Mouse (Mus musculus) limb, embryonic 12.5 days (tissue): ENCODE measurements around the gene Btbd2. TPM values are rescaled to one million over a fixed set of nuclear protein-coding genes. Genes with fewer than 3 reads are reported as not detected.

Source experiments
- ATAC-seq: fragments of 200-750 bp; cut with Nextera tagmentation; 2 replicates; pipeline ENCODE4 v1.8.0; 2017; ENCODE audit warnings: low read depth, moderate TSS enrichment; ENCODE audit not compliant: insufficient number of reproducible peaks, insufficient read depth, low FRiP score, low TSS enrichment
- H3K27ac ChIP-seq: fragments of 300-500 bp; sonication (generic); 2 replicates; pipeline ENCODE4 v1.5.1; 2016; ENCODE audit warnings: mild to moderate bottlenecking, moderate library complexity
- H3K27me3 ChIP-seq: fragments of 300-500 bp; sonication (generic); 2 replicates; pipeline ENCODE4 v1.6.1; 2016; ENCODE audit warnings: mild to moderate bottlenecking, moderate library complexity
- H3K36me3 ChIP-seq: fragments of 300-500 bp; sonication (generic); 2 replicates; pipeline ENCODE4 v1.6.1; 2016; ENCODE audit warnings: mild to moderate bottlenecking, moderate library complexity
- H3K4me1 ChIP-seq: fragments of 300-500 bp; sonication (generic); replicated peaks from 2 replicates; pipeline ENCODE4 v1.6.1; 2016
- H3K4me2 ChIP-seq: fragments of 300-500 bp; sonication (generic); 2 replicates; pipeline ENCODE4 v1.6.1; 2016; ENCODE audit warnings: mild to moderate bottlenecking, moderate library complexity
- H3K4me3 ChIP-seq: fragments of 300-500 bp; sonication (generic); replicated peaks from 2 replicates; pipeline ENCODE4 v1.5.1; 2016; ENCODE audit warnings: mild to moderate bottlenecking
- H3K9ac ChIP-seq: fragments of 300-500 bp; sonication (generic); replicated peaks from 2 replicates; pipeline ENCODE4 v1.6.1; 2016; ENCODE audit warnings: mild to moderate bottlenecking, moderate library complexity
- H3K9me3 ChIP-seq: fragments of 300-500 bp; sonication (generic); 2 replicates; pipeline ENCODE4 v1.6.1; 2016; ENCODE audit warnings: mild to moderate bottlenecking, moderate library complexity
- WGBS: fragments of 180-500 bp; shearing (Covaris S2); methylation state at CpG from one replicate; pipeline ENCODE4 v1.1.7; 2016; 5-methylcytosine and 5-hydroxymethylcytosine counted together
- polyA plus RNA-seq: library from polyadenylated mRNA; unstranded; fragments of >200 nt; fragmentation: Nextera tagmentation; extraction: Ambion mirVana; gene quantifications from 2 replicates; pipeline ENCODE4 v1.2.1, GENCODE M21; 2016

Btbd2 gene
- polyA plus RNA-seq, 1 experiment from 2014 or later: 95.8 TPM

DNA sequence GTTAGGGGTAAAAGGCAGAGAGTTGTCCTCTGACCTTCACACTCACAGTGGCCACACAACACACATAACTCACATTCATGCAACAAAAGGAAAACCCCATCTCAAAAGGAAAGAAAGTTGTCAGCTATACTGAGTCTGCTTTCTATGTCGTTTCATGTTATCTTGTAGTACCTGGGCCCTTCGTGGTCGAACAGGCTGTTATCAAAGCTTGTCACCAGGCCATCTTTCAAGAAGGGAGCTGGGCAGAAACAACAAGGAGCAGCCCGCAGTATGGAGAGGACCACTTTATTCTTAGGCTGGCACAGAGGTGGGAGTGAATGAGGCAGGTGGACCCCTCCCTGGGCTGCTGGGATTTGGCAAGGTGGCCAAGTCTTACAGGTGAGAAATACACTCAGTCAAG is 28.1 kb upstream of the Btbd2 start:
- Histone ChIP-seq H3K27ac (no peak overlapping the region), H3K36me3 (peaks cover 60% of the 10 kb centered on the region), H3K4me3 (no peak overlapping the region)

DNA sequence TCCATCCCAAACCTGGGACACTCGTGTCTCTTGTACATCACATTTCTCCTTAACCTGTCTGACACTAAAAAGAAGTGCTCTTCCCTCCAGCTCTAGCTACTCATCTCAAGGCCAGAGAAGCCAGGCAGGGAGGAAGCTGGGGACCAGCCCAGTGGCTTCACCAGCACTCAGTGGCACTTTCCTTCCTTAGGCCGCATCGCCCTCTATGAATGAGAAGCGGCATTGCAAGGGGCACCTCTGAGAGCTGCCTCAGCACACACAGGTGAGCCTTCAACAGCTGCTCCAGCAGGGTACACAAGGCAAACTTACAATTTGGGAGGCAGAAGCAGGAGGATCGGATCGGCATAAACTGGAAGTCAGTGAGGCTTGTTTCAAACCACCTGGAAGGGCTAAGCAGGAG is 27.3 kb upstream of the Btbd2 start:
- Histone ChIP-seq H3K9ac (no peak overlapping the region), H3K4me3 (no peak overlapping the region), H3K36me3 (peaks cover 52% of the 10 kb centered on the region), H3K9me3 (no peaks in the 10 kb centered on the region), H3K27ac (no peak overlapping the region), H3K27me3 (no peaks in the 10 kb centered on the region), H3K4me2 (no peak overlapping the region), H3K4me1 (peaks cover 2% of the 10 kb centered on the region; the same call in 1 of the 2 replicates)
- no peak for ATAC-seq
- WGBS: 51% methylated on average over 6 of the region's 6 CpGs

More for the DNA sequence above, 28.1 kb upstream of the Btbd2 start:
- no peaks in the 10 kb centered on the region for H3K27me3 ChIP-seq
- no peak overlapping the region for H3K9ac ChIP-seq
- H3K4me2 ChIP-seq: no peak overlapping the region
- no peak for ATAC-seq
- no peaks in the 10 kb centered on the region for H3K9me3 ChIP-seq
- H3K4me1 ChIP-seq: no peaks in the 10 kb centered on the region
- WGBS: 87% methylated on average over 4 of the region's 4 CpGs

DNA sequence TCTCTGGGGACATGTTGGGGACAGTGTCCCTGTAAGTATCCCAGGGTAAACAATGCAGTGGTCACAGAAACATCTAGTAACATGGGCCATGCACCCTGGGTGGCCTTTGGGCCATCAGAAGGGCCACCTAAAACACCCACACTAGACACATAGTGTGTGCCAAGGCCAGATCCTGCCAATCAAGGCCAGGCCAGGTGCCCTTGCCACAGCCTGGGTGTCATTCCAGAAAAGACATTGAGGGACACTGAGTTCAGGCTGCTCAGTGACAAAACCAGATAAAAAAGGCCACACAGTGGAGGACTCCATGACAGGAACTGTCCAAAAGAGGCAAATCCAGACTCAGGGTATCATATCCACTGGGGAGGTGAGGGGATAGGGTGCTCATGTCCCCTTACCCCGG is 26.8 kb upstream of the Btbd2 start:
- H3K27ac ChIP-seq: no peak overlapping the region
- H3K27me3 ChIP-seq: no peaks in the 10 kb centered on the region
- no peak overlapping the region for H3K9ac ChIP-seq
- H3K36me3 ChIP-seq: peaks cover 49% of the 10 kb centered on the region
- no peak overlapping the region for H3K4me3 ChIP-seq
- H3K4me2 ChIP-seq: no peak overlapping the region
- WGBS: 93% methylated on average over 1 of the region's 1 CpGs
- H3K4me1 ChIP-seq: peaks cover 8% of the 10 kb centered on the region
- no peaks in the 10 kb centered on the region for H3K9me3 ChIP-seq
- no peak for ATAC-seq

DNA sequence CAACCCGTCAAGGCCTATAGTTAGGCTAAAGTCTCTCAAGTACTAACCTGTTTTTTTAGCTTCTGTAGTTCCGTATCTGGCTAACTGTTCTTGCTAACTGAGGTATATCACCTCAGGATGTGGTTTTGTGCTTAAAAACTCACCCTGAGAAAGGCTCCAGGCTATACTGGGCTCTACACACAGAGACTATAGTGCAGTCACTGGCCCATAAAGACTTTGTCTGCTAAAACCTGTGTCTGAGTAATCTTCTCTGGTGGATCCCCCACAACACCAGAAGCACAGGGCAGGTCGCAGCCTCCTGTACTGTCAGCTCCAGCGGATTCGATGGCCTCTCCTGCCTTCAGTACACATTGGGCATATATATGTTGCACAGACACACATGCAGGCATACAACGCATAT is 25.1 kb upstream of the Btbd2 start:
- no peaks in the 10 kb centered on the region for H3K27me3 ChIP-seq
- ATAC-seq: no peak
- H3K9ac ChIP-seq: no peak overlapping the region
- H3K4me2 ChIP-seq: no peak overlapping the region
- H3K27ac ChIP-seq: no peak overlapping the region
- WGBS: 92% methylated on average over 6 of the region's 6 CpGs
- H3K9me3 ChIP-seq: no peaks in the 10 kb centered on the region
- H3K4me1 ChIP-seq: peaks cover 24% of the 10 kb centered on the region
- peaks cover 36% of the 10 kb centered on the region for H3K36me3 ChIP-seq
- no peak overlapping the region for H3K4me3 ChIP-seq

DNA sequence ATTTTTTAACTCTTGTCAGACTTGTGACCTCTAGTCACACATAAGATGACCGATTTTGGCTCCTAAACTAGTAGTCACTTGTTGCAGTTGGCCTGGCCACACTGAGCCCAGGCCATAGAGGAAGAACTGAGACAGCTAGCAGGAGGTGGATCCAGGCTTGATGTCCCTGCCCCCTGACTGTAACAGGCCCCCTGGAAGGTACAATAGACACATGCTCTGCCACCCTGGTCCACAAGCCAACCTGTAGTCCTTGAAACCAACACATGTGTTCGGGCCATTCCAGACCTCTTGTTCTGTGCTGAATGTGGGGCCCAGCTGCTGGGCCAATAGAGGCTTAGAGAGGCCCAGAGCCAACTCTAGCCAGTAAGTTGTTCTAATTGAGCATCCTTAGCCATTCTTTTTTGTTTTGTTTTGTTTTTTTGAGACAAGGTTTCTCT is 23.4 kb upstream of the Btbd2 start:
- H3K27me3 ChIP-seq: no peaks in the 10 kb centered on the region
- H3K9ac ChIP-seq: no peak overlapping the region
- H3K27ac ChIP-seq: no peak overlapping the region
- no peak for ATAC-seq
- H3K9me3 ChIP-seq: no peaks in the 10 kb centered on the region
- H3K4me1 ChIP-seq: peaks cover 28% of the 10 kb centered on the region
- H3K4me2 ChIP-seq: no peak overlapping the region
- 76% methylated on average over 2 of the region's 2 CpGs for WGBS
- H3K36me3 ChIP-seq: peaks cover 19% of the 10 kb centered on the region
- H3K4me3 ChIP-seq: no peak overlapping the region

DNA sequence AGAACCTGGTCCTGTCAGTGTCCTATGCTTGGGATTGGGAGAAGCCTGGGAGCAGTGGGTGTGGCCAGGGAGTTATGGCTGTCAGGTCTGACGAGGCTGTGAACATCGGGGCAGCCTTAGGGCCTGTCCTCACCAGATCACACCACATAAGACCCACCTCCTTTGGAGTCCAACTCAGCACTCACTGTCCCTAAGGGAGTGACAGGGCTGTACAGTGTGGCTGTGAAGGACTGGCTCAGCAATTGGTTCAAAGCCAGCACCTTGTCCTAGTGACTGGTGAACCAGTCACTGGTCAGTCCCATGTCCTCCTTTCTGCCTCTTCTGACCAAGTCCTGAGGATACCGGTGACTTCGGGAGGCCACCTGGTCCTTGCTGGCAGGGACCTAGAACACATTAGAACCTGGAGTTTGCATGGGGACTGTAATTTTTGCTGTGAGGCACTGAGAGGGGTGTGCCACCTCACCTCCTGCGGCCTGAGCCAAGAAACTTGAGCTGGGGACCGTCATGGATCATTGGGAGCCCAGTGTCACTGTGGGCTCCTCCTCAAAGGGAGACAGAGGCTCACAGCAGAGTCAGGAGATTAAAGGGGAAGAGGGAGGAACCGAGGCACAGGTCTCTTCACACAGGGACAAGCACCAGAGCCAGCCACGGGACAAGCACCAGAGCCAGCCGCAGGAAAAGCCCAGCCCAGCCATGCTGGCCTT is 22.8 kb upstream of the Btbd2 start:
- 57% methylated on average over 9 of the region's 9 CpGs for WGBS
- Histone ChIP-seq H3K4me2 (no peak overlapping the region), H3K4me1 (peaks cover 33% of the 10 kb centered on the region), H3K4me3 (no peak overlapping the region), H3K27ac (no peak overlapping the region; the same call in 1 of the 2 replicates), H3K9me3 (no peaks in the 10 kb centered on the region), H3K36me3 (peaks cover 16% of the 10 kb centered on the region), H3K9ac (no peak overlapping the region), H3K27me3 (no peaks in the 10 kb centered on the region)
- ATAC-seq: no peak

DNA sequence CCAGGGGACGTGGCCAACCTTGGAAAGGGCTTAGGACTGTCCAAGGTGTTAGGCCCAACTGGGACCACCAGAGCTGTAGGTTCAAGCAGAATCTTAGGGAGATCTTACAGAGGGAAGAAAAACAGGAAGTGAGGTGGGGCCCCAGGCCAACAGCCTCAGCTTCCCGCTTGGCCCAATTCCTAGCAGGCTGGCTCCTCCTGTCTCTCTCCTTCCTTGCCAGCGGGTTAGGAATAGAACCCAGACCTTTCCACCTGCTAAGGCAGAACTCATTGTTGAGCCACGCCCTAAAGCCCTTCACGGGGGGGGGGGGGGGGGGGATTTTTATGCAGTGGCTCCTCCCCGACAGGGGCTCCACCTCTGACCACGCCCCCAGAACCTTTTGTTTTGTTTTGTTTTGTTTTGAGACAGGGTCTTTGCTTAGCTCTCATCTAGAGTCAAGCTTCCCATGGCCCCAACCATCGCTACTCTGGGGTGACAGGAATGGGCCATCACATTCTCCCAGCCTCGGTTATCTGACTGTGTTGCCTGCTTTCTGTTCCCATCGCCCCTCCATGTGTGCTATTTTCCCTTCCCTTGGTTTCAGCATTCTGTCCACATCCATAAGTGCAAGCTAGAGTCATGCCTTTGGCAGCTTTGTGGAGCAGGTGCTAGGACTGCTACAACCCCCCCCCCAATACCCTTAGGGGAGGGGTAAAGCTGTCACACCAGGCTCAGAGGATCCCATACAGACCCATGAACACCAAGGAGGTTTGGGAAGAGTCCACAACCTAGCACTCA is 21.9 kb upstream of the Btbd2 start:
- no peak overlapping the region for H3K4me3 ChIP-seq
- H3K9me3 ChIP-seq: no peaks in the 10 kb centered on the region
- peak overlapping the region; percentile 87 for H3K4me2 ChIP-seq
- 58% methylated on average over 10 of the region's 10 CpGs for WGBS
- H3K4me1 ChIP-seq: peaks cover 42% of the 10 kb centered on the region
- no peak overlapping the region for H3K9ac ChIP-seq
- H3K27me3 ChIP-seq: no peaks in the 10 kb centered on the region
- ATAC-seq: no peak
- H3K27ac ChIP-seq: peak overlapping the region; percentile 98
- H3K36me3 ChIP-seq: peaks cover 14% of the 10 kb centered on the region

DNA sequence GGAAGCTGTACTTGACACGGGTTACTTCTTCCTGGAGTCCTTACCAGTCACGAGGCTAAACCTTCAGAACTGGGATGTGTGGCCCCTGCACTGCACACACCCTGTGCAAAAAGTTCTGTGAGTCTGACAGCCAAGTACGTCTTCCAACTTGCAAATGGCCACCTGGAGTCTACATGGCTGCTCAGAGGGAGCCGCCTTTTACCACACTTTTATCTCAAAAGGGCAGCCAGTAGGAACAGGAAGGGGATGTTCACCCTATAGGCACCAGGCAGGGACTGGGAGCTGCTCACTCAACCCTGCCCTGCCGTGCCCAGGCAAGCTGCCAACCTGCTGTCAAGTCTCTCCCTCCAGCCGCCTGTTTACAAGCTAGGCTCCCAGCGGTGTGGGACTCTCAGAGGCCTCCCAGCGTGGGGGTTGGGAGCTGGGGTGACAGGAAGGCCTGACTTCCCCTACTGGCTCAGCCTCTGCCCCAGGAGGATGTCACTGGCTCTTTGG is 21.1 kb upstream of the Btbd2 start, which contains the start of gene Mknk2:
Mknk2 (minus strand) TSS at position 171 of the 495 bp plus-strand sequence.
- Histone ChIP-seq H3K27ac (peak within 1 kb of the TSS; percentile 98), H3K4me3 (peak within 1 kb of the TSS; percentile 98), H3K9ac (peak within 1 kb of the TSS; percentile 75), H3K4me2 (peak within 1 kb of the TSS; percentile 87), H3K4me1 (peaks cover 50% of the 10 kb centered on the region), H3K36me3 (peaks cover 14% of the 10 kb centered on the region), H3K9me3 (no peaks in the 10 kb centered on the region), H3K27me3 (no peaks in the 10 kb centered on the region)
- WGBS: 29% methylated on average over 8 of the region's 8 CpGs
- no peak for ATAC-seq

DNA sequence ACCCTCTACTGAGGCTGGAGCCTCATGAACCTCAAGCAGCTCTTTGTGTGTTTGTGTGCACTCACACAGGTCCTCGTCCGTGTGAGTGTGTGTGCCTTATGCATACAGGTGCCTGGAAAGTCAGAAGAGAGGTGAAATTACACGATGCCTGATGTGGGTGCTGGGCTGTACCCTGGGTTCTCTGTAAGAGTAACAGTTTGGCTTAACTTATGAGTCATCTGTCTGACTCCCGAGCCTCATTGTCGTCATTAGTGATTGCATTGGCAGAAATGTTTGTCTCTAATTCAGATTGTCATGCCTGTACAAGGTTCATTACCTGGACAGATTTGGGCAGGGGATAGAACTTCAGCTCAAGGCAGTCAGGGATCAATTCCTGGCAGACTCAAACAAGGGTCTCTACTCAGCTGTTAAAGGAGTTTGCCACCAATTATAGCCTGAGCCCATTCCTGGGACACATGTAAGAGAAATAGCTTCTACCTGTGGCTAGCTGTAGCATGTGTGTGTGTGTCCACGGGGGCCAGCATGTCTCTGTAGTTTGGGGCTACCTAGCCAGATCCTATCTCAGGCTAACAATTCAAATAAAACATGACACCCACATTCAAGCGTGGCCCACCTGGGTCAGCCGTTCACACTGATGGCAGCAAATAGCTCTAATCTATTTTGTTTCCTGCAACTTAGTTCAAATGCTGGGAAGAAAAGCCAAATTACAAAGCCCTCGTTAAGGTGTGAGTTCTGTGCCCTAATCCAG is 20.4 kb upstream of the Btbd2 start:
- peak overlapping the region; percentile 98 for H3K27ac ChIP-seq

DNA sequence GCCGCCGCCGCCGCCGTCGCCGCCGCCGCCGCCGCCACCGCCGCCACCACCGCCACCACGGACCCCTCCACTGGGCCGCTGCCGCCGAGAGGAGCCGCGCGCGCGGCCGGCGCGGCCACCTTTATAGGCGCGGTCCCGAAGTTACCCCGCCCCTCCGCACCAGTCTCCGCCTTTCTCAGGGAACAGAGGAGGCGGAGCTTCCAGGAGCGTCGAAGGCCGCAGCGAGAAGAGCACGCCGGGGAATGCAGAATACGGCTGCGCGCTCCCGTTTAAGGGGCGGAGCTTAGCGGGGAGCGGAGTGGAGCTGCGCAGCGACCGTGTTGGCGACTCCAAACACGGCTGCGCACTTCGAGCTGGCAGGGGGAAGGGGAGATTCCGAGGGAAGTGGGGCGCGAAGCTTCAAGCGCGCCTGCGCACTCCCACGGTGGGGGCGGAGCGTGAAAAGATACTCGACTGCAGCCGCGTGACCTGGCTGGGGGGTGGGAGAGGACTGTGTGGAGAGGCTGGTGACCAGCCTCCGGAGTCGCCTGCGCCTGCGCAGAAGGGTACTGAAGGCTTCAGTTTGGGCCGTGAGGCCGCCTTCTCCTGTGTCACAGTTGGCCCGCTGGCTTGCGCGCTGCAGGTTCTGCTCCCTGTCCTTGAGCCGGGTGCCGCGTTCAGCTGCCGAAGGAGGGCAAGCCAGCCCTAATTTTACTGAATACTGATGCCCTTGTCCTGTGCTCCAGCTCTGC is 19.5 kb upstream of the Btbd2 start:
- H3K36me3 ChIP-seq: peaks cover 28% of the 10 kb centered on the region
- no peaks in the 10 kb centered on the region for H3K9me3 ChIP-seq
- no peaks in the 10 kb centered on the region for H3K27me3 ChIP-seq
- peaks cover 60% of the 10 kb centered on the region for H3K4me1 ChIP-seq
- H3K9ac ChIP-seq: peak overlapping the region; percentile 97
- peak; percentile 92 for ATAC-seq
- peak overlapping the region; percentile 98 for H3K27ac ChIP-seq
- peak overlapping the region; percentile 87 for H3K4me2 ChIP-seq
- WGBS: under 1% methylated on average over 63 of the region's 78 CpGs
- H3K4me3 ChIP-seq: peak overlapping the region; percentile 98

More for the DNA sequence above, 20.4 kb upstream of the Btbd2 start:
- H3K4me1 ChIP-seq: peaks cover 57% of the 10 kb centered on the region
- H3K9ac ChIP-seq: peak overlapping the region; percentile 75
- peak overlapping the region; percentile 98 for H3K4me3 ChIP-seq
- no peak for ATAC-seq
- H3K9me3 ChIP-seq: no peaks in the 10 kb centered on the region
- WGBS: 33% methylated on average over 9 of the region's 9 CpGs
- H3K4me2 ChIP-seq: peak overlapping the region; percentile 87
- no peaks in the 10 kb centered on the region for H3K27me3 ChIP-seq
- peaks cover 19% of the 10 kb centered on the region; the same call in 1 of the 2 replicates for H3K36me3 ChIP-seq
